In the genomic region with DNA sequence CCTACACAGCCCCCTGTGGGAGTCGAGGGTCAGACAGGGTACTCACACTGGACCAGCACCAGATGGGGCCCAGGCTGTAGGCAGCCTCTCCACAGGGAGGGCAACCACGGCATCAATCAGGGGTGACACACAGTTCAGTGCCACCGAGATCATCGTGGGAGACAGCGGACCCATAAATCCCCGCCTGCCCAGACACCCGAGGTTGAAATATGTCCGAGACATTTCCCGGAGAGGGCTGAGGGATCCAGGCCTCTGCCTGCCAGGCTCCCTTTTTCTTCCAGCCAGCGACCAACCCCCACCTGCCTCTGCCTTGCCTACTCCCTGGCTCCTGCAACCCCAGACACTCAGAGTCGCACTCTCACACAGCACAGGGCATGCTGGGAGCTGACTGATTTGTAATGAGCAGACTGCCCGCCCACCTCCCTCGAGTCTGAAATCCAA, we compare ENCODE assay signal across 8 mouse cellular contexts.
A peak's percentile ranks its signal among the peaks of the same experiment; 100 is the strongest.
DNase-seq lines count a peak whose midpoint lies in the region; ATAC-seq lines count a peak whose summit lies in the region.

No protein-coding gene starts in this region.

- DNase-seq in frontal cortex, postnatal 25 days (ENCODE audit: low spot score in 2 of 2) = no peak
- peak; percentile 49 for DNase-seq in ovary, postnatal 36 days (ENCODE audit: low spot score)
- no peak for DNase-seq in ovary, postnatal 10 days (ENCODE audit: low spot score)
- peak; percentile 36 for DNase-seq in kidney, postnatal 14 days
- peak; percentile 34 for DNase-seq in telencephalon, adult 2 months (ENCODE audit: low read depth, low spot score)
- DNase-seq in urinary bladder, adult 18-20 months (ENCODE audit: low spot score in 2 of 2) = no peak
- DNase-seq in T-cell, adult 2 months (ENCODE audit: low spot score) = no peak

- ATAC-seq in frontal cortex, adult (ENCODE audit: low TSS enrichment) = peak; percentile 88

Comparison
In these comparisons a context has a peak if more than half of its experiments do, and no peak if none do; other contexts are left out.
1. DNase-seq: peak in ovary, postnatal 36 days (single experiment), kidney, postnatal 14 days (single experiment) and telencephalon, adult 2 months (single experiment); none in frontal cortex, postnatal 25 days (0 of 2), ovary, postnatal 10 days (single experiment), urinary bladder, adult 18-20 months (0 of 2) and T-cell, adult 2 months (single experiment).